Mouse (Mus musculus): ENCODE results near the gene Gm3336.

DNA sequence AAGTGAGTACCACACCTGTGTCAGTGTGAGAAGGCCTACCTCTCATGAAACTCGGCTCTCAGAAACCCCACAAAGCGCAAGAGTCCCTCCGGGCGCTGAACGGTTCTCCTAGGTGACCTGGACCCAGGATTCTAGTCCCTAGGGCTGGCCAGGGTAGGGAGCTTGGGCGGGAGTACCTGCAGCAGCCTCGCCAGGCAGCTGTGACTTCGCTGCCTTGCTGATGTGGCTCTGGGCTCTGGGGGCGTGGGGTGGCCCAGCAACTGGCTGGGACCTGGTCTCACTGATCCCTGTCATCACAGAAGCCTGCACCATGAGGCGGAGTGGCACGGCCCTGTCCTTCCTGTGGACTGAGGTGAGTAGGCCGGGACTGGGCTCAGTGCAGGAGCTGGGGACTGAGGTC is 5.9 kb downstream of the Gm3336 start:
- no peak for TF ChIP-seq ZC3H11A (IDR thresholded peaks at IDR 0.05; ENCODE audit: borderline replicate concordance, low read depth, low read length)
- TF ChIP-seq MAFK (IDR thresholded peaks at IDR 0.05; ENCODE audit: insufficient read depth, low read depth, low read length) = no peak
- no peak for TF ChIP-seq HCFC1 (IDR thresholded peaks at IDR 0.05; ENCODE audit: borderline replicate concordance, insufficient read depth, low read length)
- no peak for TF ChIP-seq ZNF384 (IDR thresholded peaks at IDR 0.05; ENCODE audit: low read depth, low read length)

Measured in ES-E14 (cell line).